Mouse (Mus musculus): Measurements from ENCODE around the gene Akna.
A peak's percentile ranks its signal among the peaks of the same experiment; 100 is the strongest.

Gene Akna

GRCm38 (mm10) chr4:63385253-63385652, 17.9 kb downstream of the Akna start:
- DNase-seq (ENCODE audit: extremely low spot score, low read depth, low spot score) = no peak

- no peak for DNase-seq (ENCODE audit: extremely low spot score, low read depth, low spot score)
Measured at GRCm38 (mm10) chr4:63384262-63384661, 18.9 kb downstream of the Akna start.

- no peak for DNase-seq (ENCODE audit: extremely low spot score, low read depth, low spot score)
Measured at GRCm38 (mm10) chr4:63383474-63383873, 19.7 kb downstream of the Akna start.

DNA sequence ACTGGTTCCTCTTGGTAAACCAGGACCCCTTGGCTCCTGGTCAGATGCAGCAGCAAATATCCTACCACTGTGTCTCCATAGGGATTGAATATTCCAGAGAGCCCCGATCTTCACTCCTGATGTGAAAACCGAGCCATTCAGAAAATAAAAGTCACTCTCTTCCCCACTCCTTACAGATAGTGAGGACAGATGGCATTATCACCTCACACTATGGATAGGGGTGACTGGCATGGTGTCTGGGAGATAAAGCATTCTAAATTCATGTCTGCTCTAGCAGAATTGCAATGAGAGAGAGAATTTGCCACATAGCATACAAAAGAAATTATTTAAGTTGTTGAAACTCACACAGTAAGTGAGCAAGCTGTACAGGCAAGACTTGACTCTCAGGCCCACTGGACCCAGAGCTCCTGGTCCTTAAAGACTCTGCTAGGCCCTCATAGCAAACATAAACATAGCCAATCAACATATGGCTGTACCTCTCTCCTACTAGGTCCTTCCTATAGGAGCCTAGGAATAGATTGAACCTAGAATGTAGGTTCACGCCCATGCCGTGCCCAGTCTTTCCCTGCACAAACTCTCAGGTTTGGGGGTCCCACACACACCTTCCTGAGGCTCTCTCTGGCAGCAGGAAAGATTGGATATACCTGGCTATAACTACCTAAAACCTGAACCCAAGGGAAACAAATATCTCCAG, 20.3 kb downstream of the Akna start:
- no peak for DNase-seq (ENCODE audit: extremely low spot score, low read depth, low spot score)

DNA sequence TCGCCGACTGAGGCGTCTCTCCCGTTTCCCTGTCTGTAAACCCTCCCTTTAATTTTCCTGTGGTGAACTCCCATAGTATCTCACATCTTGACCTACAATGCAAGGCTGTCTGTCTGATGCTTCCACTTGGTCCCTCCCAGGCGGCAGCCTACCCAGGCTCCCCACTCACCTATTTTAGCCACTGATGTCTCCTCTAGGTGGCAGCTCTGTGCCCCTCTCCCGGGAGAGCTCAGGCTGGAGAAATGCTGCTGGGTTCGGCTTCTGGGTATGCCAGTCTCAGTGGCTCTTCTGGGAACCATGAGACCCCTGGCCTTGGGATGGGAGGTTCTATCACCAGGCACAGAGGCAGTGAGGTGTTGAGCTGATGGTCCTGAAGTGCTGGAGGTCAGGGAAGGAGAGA, 25.7 kb downstream of the Akna start:
- no peak for DNase-seq (ENCODE audit: extremely low spot score, low read depth, low spot score)

DNA sequence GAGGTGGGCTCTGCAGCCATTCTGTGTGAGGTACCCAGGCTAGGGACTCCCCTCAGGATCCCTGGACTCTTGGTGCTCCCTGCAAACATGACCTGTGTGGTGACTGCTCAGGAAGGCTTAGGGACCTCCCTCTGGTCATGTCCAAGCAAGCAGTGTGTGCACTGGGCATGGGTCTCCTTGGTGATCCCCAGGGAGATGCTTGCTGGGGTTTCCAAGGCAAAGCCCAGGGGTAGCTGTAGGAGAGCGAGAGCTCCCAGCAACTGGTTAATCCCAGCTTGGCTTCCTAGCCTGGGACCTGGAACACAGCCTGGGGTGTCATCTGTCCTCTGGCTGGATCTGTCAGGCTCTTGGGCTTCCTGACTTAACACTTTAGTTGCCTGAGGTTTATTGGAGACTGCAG, 27.8 kb downstream of the Akna start:
- DNase-seq (ENCODE audit: extremely low spot score, low read depth, low spot score) = no peak

GRCm38 (mm10) chr4:63374331-63374730, 28.8 kb downstream of the Akna start:
- no peak for DNase-seq (ENCODE audit: extremely low spot score, low read depth, low spot score)

- no peak for DNase-seq (ENCODE audit: extremely low spot score, low read depth, low spot score)
Measured at GRCm38 (mm10) chr4:63373404-63373803, 29.8 kb downstream of the Akna start.

DNA sequence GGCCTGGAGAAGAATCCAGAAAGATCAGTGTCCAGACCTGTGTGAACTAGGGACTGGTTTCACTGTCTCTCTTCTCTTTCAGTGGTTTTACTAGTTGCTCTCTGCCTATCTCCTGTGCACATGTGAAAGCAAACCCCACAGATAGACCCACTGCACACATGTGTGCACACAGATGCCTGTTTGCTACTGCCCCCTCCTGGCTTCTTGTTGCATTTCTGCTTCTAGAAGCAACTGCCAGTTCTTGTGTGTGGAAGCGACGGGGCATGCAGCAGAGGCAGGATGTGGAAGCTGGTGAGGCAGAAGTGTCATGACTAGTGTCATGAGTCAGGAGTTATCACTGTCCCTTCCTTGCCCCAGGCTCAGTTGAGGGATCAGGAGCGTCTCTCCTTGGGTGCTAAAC, 31.3 kb downstream of the Akna start:
- DNase-seq (ENCODE audit: extremely low spot score, low read depth, low spot score) = no peak

DNA sequence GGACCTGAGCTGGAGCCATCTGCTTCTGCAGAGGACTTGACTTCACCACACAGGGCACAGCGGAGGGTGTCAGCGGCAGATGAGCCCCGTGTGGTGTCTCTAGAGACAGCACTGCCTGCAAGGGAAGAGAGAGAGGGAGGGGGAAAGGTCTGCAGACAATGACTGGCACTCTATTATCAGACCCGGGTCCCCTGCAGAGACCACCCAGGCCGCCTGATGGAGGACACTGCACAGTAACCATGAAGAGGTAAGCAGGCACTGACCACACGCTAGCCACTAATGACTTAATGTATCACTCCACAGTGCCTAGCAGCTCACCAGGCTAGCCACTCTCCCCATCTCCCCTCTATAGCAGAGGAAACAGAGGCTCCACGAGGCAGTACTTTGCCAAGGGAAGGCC, 32.3 kb downstream of the Akna start:
- DNase-seq (ENCODE audit: extremely low spot score, low read depth, low spot score) = no peak

- peak; percentile 33 for DNase-seq (ENCODE audit: extremely low spot score, low read depth, low spot score)
Measured at GRCm38 (mm10) chr4:63368577-63368976, 34.6 kb downstream of the Akna start.

- no peak for DNase-seq (ENCODE audit: extremely low spot score, low read depth, low spot score)
Measured at GRCm38 (mm10) chr4:63362150-63362549, 41.0 kb downstream of the Akna start, which contains the start of gene Orm2. Gene Orm2, plus strand, starts transcription at chr4:63362449.

GRCm38 (mm10) chr4:63359861-63360260, 43.3 kb downstream of the Akna start:
- no peak for DNase-seq (ENCODE audit: extremely low spot score, low read depth, low spot score)

DNA sequence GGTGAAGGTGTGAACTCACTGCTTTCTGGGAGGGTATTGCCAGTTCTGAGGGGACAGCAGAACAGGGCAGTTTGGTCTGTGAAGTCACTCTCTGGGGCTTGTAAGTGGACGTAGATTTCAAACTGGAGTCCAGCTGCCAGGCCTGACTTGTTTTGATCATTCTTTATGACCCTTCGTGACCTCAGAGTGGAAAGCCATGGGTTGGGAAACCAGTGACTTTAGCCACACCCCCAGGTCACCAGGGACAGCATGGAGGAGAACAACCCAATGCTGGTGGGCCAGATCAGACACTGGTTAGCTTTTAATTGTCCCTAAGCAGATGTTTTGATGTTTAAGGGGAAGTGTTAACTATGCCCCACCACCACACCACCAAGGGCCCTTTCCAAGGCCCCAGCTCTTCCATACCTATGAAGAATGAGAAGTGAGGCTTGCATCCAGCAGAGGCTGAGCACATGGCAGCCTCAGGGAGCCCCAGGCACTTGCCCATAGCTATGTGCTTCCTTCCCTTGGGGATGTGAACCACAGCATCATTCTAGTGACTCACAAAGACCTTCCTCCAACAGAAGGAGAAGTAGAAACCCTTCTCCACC, 46.1 kb downstream of the Akna start:
- DNase-seq (ENCODE audit: extremely low spot score, low read depth, low spot score) = no peak

DNA sequence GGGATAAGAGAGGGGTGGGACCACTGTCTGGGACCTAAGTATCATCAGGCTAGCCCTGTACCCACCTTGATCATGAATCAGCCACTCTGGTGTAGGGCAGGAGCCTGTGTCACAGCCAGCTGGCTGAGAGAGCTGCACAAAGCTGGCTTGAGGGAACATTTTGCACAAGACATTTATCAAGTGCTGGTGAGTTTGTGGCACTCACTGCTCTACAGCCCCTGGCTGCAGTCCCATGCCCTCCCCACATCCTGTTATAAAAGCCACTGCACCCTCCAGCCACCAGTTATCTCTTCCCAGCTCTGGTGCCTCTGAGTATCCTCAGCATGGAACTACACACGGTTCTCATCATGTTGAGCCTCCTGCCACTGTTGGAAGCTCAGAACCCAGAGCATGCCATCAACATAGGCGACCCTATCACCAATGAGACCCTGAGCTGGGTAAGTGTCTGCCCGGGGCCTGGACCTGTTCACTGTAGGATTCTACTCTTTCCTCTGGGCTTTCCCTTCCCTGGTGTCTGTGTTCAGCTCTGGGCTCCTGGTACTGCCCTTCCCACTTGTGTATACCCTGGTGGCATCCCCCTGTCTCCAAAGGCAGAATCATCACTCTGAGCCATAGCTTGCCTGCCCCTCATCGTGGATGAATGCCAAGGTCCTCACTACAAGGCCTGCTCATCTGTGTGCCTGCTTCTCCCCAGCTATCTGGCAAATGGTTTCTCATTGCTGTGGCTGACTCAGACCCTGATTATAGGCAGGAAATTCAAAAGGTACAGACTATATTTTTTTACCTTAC, 47.1 kb downstream of the Akna start, which contains the start of gene Orm3:
Gene Orm3 (plus strand): TSS at position 286 of the 789 bp plus-strand sequence.
- DNase-seq (ENCODE audit: extremely low spot score, low read depth, low spot score) = no peak

- DNase-seq (ENCODE audit: extremely low spot score, low read depth, low spot score) = no peak
Measured at GRCm38 (mm10) chr4:63348524-63348923, 54.6 kb downstream of the Akna start.

DNA sequence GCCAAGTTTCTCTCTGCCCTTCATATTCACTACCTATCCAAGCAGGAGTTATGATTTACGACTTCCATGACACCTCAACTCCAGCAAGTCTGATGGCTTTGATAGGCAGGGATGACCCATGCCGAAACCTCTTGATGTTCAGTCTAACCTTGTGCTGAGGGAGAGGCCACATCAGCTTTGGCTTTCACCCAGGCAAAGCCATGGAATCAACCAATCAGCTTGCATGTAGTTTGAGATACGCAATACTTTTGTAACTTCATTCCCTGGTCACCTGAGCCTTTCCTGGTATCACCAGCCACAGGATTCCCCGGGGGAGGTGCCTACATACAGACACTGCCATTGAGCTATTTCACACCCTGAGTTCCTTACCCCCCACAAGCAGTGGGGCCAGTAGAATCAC, 56.5 kb downstream of the Akna start:
- DNase-seq (ENCODE audit: extremely low spot score, low read depth, low spot score) = no peak

GRCm38 (mm10) chr4:63345261-63345660, 57.9 kb downstream of the Akna start:
- no peak for DNase-seq (ENCODE audit: extremely low spot score, low read depth, low spot score)

- DNase-seq (ENCODE audit: extremely low spot score, low read depth, low spot score) = no peak
Measured at GRCm38 (mm10) chr4:63344295-63344694, 58.9 kb downstream of the Akna start, which contains the start of gene Orm1. Gene Orm1, plus strand, starts transcription at chr4:63344560.

DNA sequence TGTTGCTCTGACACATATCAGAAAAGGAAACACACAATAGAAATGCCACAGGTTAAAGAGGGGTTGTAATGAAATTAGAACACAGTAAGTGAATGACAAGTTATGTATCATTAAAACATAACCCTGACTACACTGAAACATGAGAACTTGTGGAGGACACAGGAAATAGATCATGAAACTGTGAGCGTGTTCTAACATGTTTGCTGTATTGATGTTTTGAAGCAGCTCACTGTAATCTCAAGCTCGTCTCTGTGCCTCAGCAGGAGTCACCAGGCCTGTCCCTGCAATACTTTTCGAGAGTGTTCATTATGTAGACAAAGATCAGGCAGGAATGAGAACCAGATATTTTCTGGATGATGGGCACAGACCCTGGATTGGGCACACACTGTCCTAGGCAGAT, 59.5 kb downstream of the Akna start:
- DNase-seq (ENCODE audit: extremely low spot score, low read depth, low spot score) = no peak

GRCm38 (mm10) chr4:63342491-63342890, 60.7 kb downstream of the Akna start:
- no peak for DNase-seq (ENCODE audit: extremely low spot score, low read depth, low spot score)
